Comparison of ENCODE assay signal across 9 mouse cellular contexts in genomic region chr19:3414268-3414733, GRCm38 (mm10). TPM values are rescaled to one million over a fixed set of nuclear protein-coding genes. Genes with fewer than 3 reads are reported as not detected.
DNase-seq lines count a peak whose midpoint lies in the region; ATAC-seq lines count a peak whose summit lies in the region.
"Had no signal": no experiment of that assay in that cellular context is flagged by ENCODE, and none has a peak within 500 bp of the region (broad histone marks: within the 10 kb centered on the region; RNA-seq: fewer than 3 reads in every experiment).

Gene Gal (minus strand): TSS chr19:3414544.

- WGBS in kidney, embryonic 15.5 days, result under 1% methylated on average over 37 of the region's 37 CpGs

- peak within 1 kb of the TSS; percentile 7; the same call in 1 of the 2 replicates for H3K9ac ChIP-seq in kidney, embryonic 15.5 days

- H3K4me3 ChIP-seq in kidney, embryonic 15.5 days (replicated peaks), result peak within 1 kb of the TSS; percentile 35
- peak within 1 kb of the TSS; percentile 87 for H3K4me3 ChIP-seq in megakaryocyte, embryonic 14.5 days (replicated peaks)
- H3K4me3 ChIP-seq: erythroblast, embryonic 14.5 days had no signal

- peak; percentile 37 for DNase-seq in embryo, embryonic 11 days
- DNase-seq in embryo, embryonic 9.5 days (ENCODE audit: extremely low spot score), result no peak
- DNase-seq in adrenal gland, adult (ENCODE audit: inconsistent age in 2 of 2, low spot score in 1 of 2), result peak; percentile 51 to 74
- peak; percentile 23 for DNase-seq in gastrocnemius, postnatal 25 days
- DNase-seq in splenic B cell, adult 2 months (ENCODE audit: low read depth, low spot score), result peak; percentile 8
- DNase-seq in layer of hippocampus, adult 9-11 months, result no peak

- H3K4me1 ChIP-seq in kidney, embryonic 15.5 days, result peaks cover 10% of the 10 kb centered on the region
- peaks cover 20% of the 10 kb centered on the region for H3K4me1 ChIP-seq in megakaryocyte, embryonic 14.5 days

- no peaks in the 10 kb centered on the region for H3K36me3 ChIP-seq in kidney, embryonic 15.5 days
- H3K36me3 ChIP-seq in megakaryocyte, embryonic 14.5 days (replicated peaks; ENCODE audit: low read length), result no peaks in the 10 kb centered on the region
- no peaks in the 10 kb centered on the region for H3K36me3 ChIP-seq in splenic B cell, adult 2 months (ENCODE audit: control insufficient read depth, insufficient read depth, low read length, poor library complexity, severe bottlenecking)

- peaks cover 44% of the 10 kb centered on the region for H3K27me3 ChIP-seq in kidney, embryonic 15.5 days
- H3K27me3 ChIP-seq in megakaryocyte, embryonic 14.5 days (replicated peaks), result peaks cover 84% of the 10 kb centered on the region
- H3K27me3 ChIP-seq in splenic B cell, adult 2 months (ENCODE audit: control insufficient read depth, insufficient read depth, low read length, poor library complexity, severe bottlenecking), result no peaks in the 10 kb centered on the region

- H3K9me3 ChIP-seq in kidney, embryonic 15.5 days (replicated peaks), result 0 out of 2 replicates have a peak, but pooled peaks cover 4% of the 10 kb centered on the region
- H3K9me3 ChIP-seq in megakaryocyte, embryonic 14.5 days, result peaks cover 10% of the 10 kb centered on the region

- ATAC-seq in kidney, embryonic 15.5 days (replicated peaks; ENCODE audit: low FRiP score), result no peak

- H3K4me2 ChIP-seq in kidney, embryonic 15.5 days, result peak within 1 kb of the TSS; percentile 68

- H3K27ac ChIP-seq in kidney, embryonic 15.5 days, result no peak within 1 kb of the TSS

RNA-seq across cellular contexts. Expression of gene Gal, which starts in this region (rescaled TPM):
- under 1 TPM; 0.49 to 0.72 TPM for total RNA-seq in gastrocnemius, postnatal 25 days (2021)
- polyA plus RNA-seq in kidney, embryonic 15.5 days (2015; fragmentation: Nextera tagmentation; extraction: Ambion mirVana), result 0.72 and 1.2 TPM in 2 replicates
- polyA plus RNA-seq in megakaryocyte, embryonic 14.5 days (2012; ENCODE audit: insufficient read depth, low replicate concordance), result 0.65 TPM in 1 of 2 replicates, not detected in the other
- polyA plus RNA-seq: erythroblast, embryonic 14.5 days had no signal

Comparison
In these comparisons a context has a peak if more than half of its experiments do, and no peak if none do; other contexts are left out.
1. DNase-seq: peak in embryo, embryonic 11 days (single experiment), adrenal gland, adult (2 of 2) and splenic B cell, adult 2 months (single experiment); none in embryo, embryonic 9.5 days (single experiment) and layer of hippocampus, adult 9-11 months (single experiment).
2. Peak in DNase-seq in gastrocnemius, postnatal 25 days; RNA of the gene not detected or under 1 TPM.